Mouse (Mus musculus) testis, adult 2 months (tissue): ENCODE measurements at regions not wholly inside any gene's neighbourhood (a gene's known extent, or its start where the extent isn't known, plus 50 kb on each side); places are given as distances from the start of the nearest gene placed in this dataset.

Experiments used
- CTCF ChIP-seq: fragments of 200-500 bp; IDR thresholded peaks from 2 replicates; pipeline ENCODE4 v1.5.1; 2012; ENCODE audit warnings: low read depth, mild to moderate bottlenecking, inconsistent platforms, low read length, moderate library complexity; ENCODE audit not compliant: control insufficient read depth, insufficient read depth, insufficient replicate concordance
- POLR2A ChIP-seq: fragments of 200-500 bp; IDR thresholded peaks from 2 replicates; pipeline ENCODE4 v1.6.1; 2012; ENCODE audit warnings: low read depth, mild to moderate bottlenecking, inconsistent platforms, low read length, moderate library complexity; ENCODE audit not compliant: control insufficient read depth

DNA sequence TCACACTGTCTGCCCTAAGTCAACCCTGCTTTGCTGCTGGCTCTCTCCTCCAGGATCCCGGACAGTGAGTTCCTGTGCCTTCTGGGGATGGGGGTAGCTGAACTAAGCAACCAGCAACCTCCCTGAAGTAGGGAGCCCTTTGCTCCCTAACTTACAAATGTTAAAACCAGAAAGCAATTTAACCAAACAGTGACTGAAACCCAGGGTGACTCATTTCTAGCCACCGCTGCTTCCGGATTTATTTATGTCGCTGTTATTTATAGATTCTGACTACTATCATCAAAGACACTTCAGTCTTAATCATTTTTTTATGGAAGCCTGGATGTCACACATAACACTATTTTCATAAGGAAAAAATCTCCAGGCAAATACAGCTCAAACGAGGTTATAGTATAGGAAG, 81.4 kb downstream of the Irx2 start:
- TF ChIP-seq CTCF (no peak), POLR2A (no peak)
